Mouse (Mus musculus): Measurements from ENCODE around the gene Pmpca. TPM values are rescaled to one million over a fixed set of nuclear protein-coding genes. Genes with fewer than 3 reads are reported as not detected.

The Pmpca gene
- polyA plus RNA-seq, 1 experiment, result 34.2 TPM

DNA sequence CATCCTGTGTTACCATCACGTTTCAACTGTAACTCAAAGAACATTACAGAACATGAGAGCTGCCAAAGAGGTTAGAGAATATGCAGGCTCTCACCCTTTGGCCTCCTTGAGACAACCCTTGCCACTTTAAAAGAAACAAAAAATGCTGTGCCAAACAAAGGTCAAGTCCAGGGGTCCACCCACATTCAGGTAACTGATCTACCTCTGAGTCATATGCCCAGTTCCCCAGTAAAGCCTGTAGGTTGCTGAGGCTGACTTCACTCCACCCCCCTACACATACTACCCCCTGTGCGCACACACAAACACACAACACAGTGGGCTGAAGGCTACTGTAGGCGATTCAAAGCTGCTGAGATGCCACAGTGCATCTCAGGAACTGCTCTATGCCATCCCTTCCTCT is 1.4 kb upstream of the Pmpca start:
- no peak overlapping the region for H3K27ac ChIP-seq (ENCODE audit: control insufficient read depth, insufficient read depth, low read depth, low read length, poor library complexity)
- H3K4me3 ChIP-seq (replicated peaks; ENCODE audit: control insufficient read depth, low read depth, low read length), result peak overlapping the region; percentile 1

DNA sequence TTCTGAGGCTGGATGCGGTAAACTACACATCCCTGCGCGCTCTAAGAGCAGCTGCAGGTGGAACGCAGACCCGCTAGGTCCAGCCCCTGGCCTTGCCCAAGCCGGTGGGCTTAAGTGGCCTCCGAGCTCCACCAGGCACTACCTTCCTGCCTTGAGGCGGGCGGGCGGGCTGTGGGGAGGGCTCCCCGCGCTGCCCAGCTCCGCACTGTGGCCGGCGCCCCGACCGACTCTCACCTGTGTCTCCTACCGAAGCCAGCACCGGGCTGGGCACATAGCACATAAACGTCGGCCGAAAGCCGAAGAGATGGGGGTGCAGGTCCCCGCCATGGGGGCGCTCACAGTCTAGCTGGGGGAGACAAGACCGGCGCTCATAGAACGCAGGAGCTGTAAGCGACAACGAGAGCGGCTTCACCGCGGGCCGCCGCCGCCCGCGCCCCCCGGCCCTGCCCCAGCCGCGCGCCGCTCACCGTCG is 421 bp upstream of the Pmpca start:
- Histone ChIP-seq H3K4me1 (ENCODE audit: control insufficient read depth, insufficient read depth, low read length) (no peaks in the 10 kb centered on the region; the same call in 1 of the 2 replicates), H3K4me3 (replicated peaks; ENCODE audit: control insufficient read depth, low read depth, low read length) (peak overlapping the region; percentile 83), H3K27ac (ENCODE audit: control insufficient read depth, insufficient read depth, low read depth, low read length, poor library complexity) (peak overlapping the region; percentile 82; the same call in 1 of the 2 replicates)
- under 1% methylated on average over 45 of the region's 45 CpGs for WGBS
- TF ChIP-seq CTCF (IDR thresholded peaks at IDR 0.05; ENCODE audit: control insufficient read depth, insufficient read depth, low read length) (no peak), POLR2A (IDR thresholded peaks at IDR 0.05; ENCODE audit: borderline replicate concordance, control insufficient read depth, low read depth, low read length) (no peak)

More for the DNA sequence above, 1.4 kb upstream of the Pmpca start:
- no peak for TF ChIP-seq CTCF (IDR thresholded peaks at IDR 0.05; ENCODE audit: control insufficient read depth, insufficient read depth, low read length)
- no peak for TF ChIP-seq POLR2A (IDR thresholded peaks at IDR 0.05; ENCODE audit: borderline replicate concordance, control insufficient read depth, low read depth, low read length)
- 83% methylated on average over 3 of the region's 3 CpGs for WGBS
- H3K4me1 ChIP-seq (ENCODE audit: control insufficient read depth, insufficient read depth, low read length), result no peaks in the 10 kb centered on the region; the same call in 1 of the 2 replicates

DNA sequence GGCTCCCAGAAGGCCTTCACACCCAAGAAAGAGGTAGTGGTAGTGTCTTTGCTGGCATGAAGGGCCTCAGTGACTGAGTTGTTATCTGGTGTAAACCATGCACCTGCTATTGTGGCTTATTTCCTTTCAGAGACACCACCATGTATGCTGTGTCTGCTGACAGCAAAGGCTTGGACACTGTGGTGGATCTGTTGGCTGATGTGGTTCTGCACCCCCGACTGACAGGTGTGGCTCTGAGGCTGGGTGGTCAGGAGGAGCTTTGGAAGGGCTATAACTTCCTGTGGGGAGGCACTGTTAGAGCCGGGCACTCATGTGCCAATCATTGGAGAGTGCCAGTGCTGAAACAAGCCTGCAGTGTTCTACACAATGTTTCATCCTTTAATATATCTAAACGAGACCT is 1.8 kb downstream of the Pmpca start:
- Histone ChIP-seq H3K4me1 (ENCODE audit: control insufficient read depth, insufficient read depth, low read length) (no peaks in the 10 kb centered on the region; the same call in 1 of the 2 replicates), H3K27ac (ENCODE audit: control insufficient read depth, insufficient read depth, low read depth, low read length, poor library complexity) (no peak overlapping the region), H3K4me3 (replicated peaks; ENCODE audit: control insufficient read depth, low read depth, low read length) (no peak overlapping the region)
- TF ChIP-seq POLR2A (IDR thresholded peaks at IDR 0.05; ENCODE audit: borderline replicate concordance, control insufficient read depth, low read depth, low read length), result no peak
- no peak for TF ChIP-seq CTCF (IDR thresholded peaks at IDR 0.05; ENCODE audit: control insufficient read depth, insufficient read depth, low read length)
- WGBS, result 61% methylated on average over 3 of the region's 3 CpGs

DNA sequence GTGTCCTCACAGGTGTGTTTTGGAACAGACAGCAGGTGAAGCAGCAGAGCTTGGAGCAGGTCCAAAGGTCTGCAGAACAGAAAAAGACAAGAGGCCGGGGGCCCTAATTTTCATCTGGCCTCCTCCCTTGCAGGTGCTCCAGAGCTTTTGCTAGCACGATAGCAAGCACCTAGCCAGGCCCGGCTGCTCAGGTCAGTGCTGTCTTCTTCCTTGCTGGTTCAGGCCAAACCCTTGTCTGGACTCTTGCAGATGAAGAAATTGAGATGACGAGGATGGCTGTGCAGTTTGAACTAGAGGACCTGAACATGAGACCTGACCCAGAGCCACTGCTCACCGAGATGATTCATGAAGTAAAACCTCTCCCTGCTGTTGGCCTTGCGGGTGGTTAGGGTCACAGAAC is 2.5 kb downstream of the Pmpca start:
- Histone ChIP-seq H3K4me3 (replicated peaks; ENCODE audit: control insufficient read depth, low read depth, low read length) (no peak overlapping the region), H3K4me1 (ENCODE audit: control insufficient read depth, insufficient read depth, low read length) (no peaks in the 10 kb centered on the region; the same call in 1 of the 2 replicates), H3K27ac (ENCODE audit: control insufficient read depth, insufficient read depth, low read depth, low read length, poor library complexity) (no peak overlapping the region)
- WGBS, result 89% methylated on average over 6 of the region's 6 CpGs
- TF ChIP-seq POLR2A (IDR thresholded peaks at IDR 0.05; ENCODE audit: borderline replicate concordance, control insufficient read depth, low read depth, low read length), result no peak
- TF ChIP-seq CTCF (IDR thresholded peaks at IDR 0.05; ENCODE audit: control insufficient read depth, insufficient read depth, low read length), result no peak

DNA sequence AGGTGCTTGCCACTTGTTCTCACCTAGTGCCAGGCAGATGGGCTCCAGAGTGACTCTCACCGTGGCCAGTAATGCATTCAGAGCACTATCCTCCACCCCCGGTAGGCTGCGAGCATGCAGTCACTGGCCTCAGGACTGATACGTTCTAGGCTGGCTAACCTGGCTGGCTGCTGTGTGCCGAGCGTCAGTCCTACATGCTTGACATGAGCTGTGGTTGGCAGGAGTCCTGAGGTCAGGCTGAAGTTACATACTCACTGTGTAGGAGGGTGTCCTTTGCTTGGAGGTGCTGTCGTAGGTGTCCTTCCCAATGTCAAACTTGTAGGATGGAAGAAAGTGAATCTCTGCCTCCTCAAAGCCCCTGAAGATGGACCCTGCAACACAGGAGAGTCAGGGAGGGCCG is 9.8 kb downstream of the Pmpca start:
- TF ChIP-seq POLR2A (IDR thresholded peaks at IDR 0.05; ENCODE audit: borderline replicate concordance, control insufficient read depth, low read depth, low read length), result no peak
- no peak for TF ChIP-seq CTCF (IDR thresholded peaks at IDR 0.05; ENCODE audit: control insufficient read depth, insufficient read depth, low read length)
- no peaks in the 10 kb centered on the region for H3K4me1 ChIP-seq (ENCODE audit: control insufficient read depth, insufficient read depth, low read length)
- 89% methylated on average over 8 of the region's 8 CpGs for WGBS
- H3K27ac ChIP-seq (ENCODE audit: control insufficient read depth, insufficient read depth, low read depth, low read length, poor library complexity), result no peak overlapping the region
- H3K4me3 ChIP-seq (replicated peaks; ENCODE audit: control insufficient read depth, low read depth, low read length), result no peak overlapping the region

DNA sequence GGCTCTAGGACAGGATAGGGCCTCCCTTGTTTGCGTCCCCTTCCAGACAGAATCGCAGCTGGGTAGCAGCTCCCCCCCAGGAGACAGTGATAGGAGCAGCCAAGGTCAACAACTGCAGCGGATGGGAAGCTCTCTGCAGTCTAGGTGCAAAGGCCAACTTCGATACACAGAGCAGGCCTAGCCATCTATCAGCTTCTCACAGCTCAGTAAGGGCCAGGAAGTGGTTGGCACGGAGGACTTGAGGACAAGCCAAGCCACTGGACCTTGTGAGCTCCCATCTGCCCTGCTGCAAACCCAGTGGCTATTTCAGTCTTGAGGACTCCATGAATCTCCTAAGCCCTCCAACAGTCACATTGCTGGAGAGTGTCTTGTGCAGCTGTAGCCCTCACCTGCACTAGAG is 10.5 kb downstream of the Pmpca start:
- 88% methylated on average over 5 of the region's 5 CpGs for WGBS
- TF ChIP-seq POLR2A (IDR thresholded peaks at IDR 0.05; ENCODE audit: borderline replicate concordance, control insufficient read depth, low read depth, low read length) (no peak), CTCF (IDR thresholded peaks at IDR 0.05; ENCODE audit: control insufficient read depth, insufficient read depth, low read length) (no peak)
- no peaks in the 10 kb centered on the region for H3K4me1 ChIP-seq (ENCODE audit: control insufficient read depth, insufficient read depth, low read length)
- H3K4me3 ChIP-seq (replicated peaks; ENCODE audit: control insufficient read depth, low read depth, low read length), result no peak overlapping the region
- H3K27ac ChIP-seq (ENCODE audit: control insufficient read depth, insufficient read depth, low read depth, low read length, poor library complexity), result no peak overlapping the region

DNA sequence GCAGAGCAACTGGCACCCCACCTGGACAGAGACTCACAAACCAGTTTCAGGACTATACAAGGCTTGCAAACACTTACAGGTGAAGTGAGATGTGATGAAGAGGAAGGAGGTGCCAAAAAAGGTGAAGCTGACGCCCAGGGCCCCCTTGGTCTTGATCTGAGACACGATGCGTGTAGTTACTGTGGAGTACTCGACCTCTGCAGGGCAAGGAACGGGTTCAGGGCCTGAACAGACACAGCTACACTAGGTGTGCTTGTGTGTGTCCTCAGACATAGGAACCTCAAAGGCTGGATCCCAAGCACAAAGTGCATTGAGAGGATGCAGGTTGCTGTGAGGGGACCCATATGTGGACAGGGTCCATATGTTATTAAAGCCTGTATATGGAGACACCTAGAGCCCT is 11.2 kb downstream of the Pmpca start:
- no peaks in the 10 kb centered on the region for H3K4me1 ChIP-seq (ENCODE audit: control insufficient read depth, insufficient read depth, low read length)
- H3K4me3 ChIP-seq (replicated peaks; ENCODE audit: control insufficient read depth, low read depth, low read length), result no peak overlapping the region
- TF ChIP-seq POLR2A (IDR thresholded peaks at IDR 0.05; ENCODE audit: borderline replicate concordance, control insufficient read depth, low read depth, low read length) (no peak), CTCF (IDR thresholded peaks at IDR 0.05; ENCODE audit: control insufficient read depth, insufficient read depth, low read length) (no peak)
- H3K27ac ChIP-seq (ENCODE audit: control insufficient read depth, insufficient read depth, low read depth, low read length, poor library complexity), result no peak overlapping the region
- WGBS, result 92% methylated on average over 5 of the region's 5 CpGs

DNA sequence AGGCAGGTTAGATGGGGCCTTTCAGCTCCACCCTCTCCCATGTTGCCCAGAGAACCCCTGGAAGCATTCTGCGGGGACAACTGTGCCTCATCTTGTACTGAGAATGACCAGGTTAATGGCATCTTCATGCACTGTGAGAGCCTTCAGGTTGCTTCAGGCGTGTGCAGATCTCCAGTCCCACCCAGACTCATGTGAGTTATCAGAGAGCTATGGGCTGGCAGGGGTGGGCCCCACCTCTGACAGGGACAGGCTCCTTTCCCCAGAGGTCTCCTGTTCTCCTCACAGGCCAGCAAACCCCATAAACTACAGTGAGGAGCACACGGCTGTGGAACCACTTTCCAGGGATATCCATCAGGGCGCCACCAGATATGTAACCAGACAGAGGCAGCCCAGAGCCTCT is 11.9 kb downstream of the Pmpca start:
- Histone ChIP-seq H3K4me1 (ENCODE audit: control insufficient read depth, insufficient read depth, low read length) (no peaks in the 10 kb centered on the region), H3K4me3 (replicated peaks; ENCODE audit: control insufficient read depth, low read depth, low read length) (no peak overlapping the region), H3K27ac (ENCODE audit: control insufficient read depth, insufficient read depth, low read depth, low read length, poor library complexity) (no peak overlapping the region)
- 89% methylated on average over 4 of the region's 4 CpGs for WGBS
- no peak for TF ChIP-seq CTCF (IDR thresholded peaks at IDR 0.05; ENCODE audit: control insufficient read depth, insufficient read depth, low read length)
- no peak for TF ChIP-seq POLR2A (IDR thresholded peaks at IDR 0.05; ENCODE audit: borderline replicate concordance, control insufficient read depth, low read depth, low read length)

DNA sequence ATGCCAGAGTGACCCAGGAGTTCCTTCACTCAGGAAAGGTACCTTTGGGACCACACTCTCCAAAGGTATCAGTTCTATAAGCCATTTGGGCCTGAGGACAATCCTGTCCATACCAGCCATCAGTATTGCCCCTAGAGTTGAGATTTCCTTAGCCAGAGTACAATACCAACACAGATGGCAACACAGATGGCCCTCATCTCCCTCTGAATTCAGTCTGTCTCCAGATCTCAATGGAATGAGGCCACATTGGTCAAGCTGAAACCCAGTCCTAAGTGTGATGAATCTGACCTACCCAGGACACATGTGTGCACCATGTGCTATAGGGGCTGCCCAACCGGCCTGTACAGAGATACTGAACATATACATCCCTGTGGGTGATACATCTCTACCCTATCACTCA is 13.1 kb downstream of the Pmpca start:
- Histone ChIP-seq H3K4me1 (ENCODE audit: control insufficient read depth, insufficient read depth, low read length) (no peaks in the 10 kb centered on the region), H3K4me3 (replicated peaks; ENCODE audit: control insufficient read depth, low read depth, low read length) (no peak overlapping the region), H3K27ac (ENCODE audit: control insufficient read depth, insufficient read depth, low read depth, low read length, poor library complexity) (no peak overlapping the region)
- TF ChIP-seq CTCF (IDR thresholded peaks at IDR 0.05; ENCODE audit: control insufficient read depth, insufficient read depth, low read length) (no peak), POLR2A (IDR thresholded peaks at IDR 0.05; ENCODE audit: borderline replicate concordance, control insufficient read depth, low read depth, low read length) (no peak)
- WGBS, result 97% methylated on average over 1 of the region's 1 CpGs

Data from bone marrow, adult 2 months (tissue).